Mouse (Mus musculus): Measurements from ENCODE around the gene Timm9.
"Not testable (repeated sequence)": the region's sequence is repeated elsewhere in the genome, so short reads cannot be mapped to it uniquely, and the experiment has no call there.

Timm9 gene

GRCm38 (mm10) chr12:71107216-71107771 lies 29.2 kb downstream of the Timm9 start:
- no peak for DNase-seq (ENCODE audit: low read depth, low spot score)

DNA sequence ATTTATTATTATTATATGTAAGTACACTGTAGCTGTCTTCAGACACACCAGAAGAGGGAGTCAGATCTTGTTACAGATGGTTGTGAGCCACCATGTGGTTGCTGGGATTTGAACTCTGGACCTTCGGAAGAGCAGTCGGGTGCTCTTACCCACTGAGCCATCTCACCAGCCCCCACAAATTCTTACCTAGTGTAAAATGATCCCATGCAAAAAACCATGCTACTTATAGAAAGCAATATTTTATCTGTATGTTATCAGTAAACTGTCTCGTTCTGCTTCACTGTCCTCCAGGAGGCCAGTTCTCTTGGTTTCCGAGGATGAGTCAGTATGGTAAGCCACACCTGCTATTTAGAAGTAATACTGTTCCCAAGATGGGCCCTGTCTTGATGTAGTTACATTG lies 32.2 kb downstream of the Timm9 start:
- DNase-seq (ENCODE audit: low read depth, low spot score) = not testable (repeated sequence)

GRCm38 (mm10) chr12:71086331-71086730 lies 50.2 kb downstream of the Timm9 start:
- no peak for DNase-seq (ENCODE audit: low read depth, low spot score)

All from telencephalon, adult 2 months (tissue).